Mouse (Mus musculus): Measurements from ENCODE around the gene Fars2.
A peak's percentile ranks its signal among the peaks of the same experiment; 100 is the strongest.

The Fars2 gene

DNA sequence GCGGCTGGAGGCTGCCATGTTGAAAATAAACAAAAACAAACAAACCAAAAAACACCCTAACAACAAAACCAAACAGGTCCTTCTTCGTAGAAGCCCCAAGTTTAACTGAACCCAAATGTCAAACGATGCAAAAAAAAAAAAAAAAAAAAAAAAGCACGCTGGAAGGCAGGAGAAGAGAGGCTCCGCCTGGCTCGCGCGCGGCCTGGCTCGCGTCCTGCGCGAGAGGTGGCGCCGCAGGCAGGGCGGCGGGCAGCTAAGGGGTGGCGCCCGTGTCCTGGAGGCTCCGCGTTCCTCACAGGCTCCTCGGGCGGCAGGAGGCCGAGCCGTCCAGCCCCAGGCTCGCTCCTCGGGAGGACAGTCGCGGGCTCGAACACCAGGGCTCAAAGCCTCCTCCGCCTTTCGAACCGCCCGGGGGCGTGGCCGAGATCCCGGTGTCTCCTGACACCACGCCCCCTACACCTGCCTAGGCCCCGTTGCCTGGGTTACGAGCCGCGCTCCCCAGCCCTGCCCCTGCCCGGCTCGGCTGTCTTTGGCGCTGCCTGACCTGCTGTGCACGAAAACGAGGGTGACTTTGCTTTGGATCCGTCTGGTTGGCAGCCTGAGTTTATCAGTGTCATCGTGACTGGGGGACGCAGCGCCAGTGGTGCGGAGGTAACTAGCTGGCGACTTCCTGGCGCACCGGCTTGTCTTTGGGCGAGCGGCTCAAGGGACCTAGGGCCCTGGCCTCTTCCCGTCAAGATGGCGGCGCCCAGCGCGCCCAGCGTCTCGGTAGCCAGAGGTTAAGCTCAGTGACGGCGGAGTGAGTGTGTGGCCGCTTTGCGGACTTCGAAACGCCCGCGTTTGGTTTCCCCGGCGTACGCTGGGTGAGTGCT lies at the start of gene Fars2, which contains the start of gene Lyrm4:
TSS of gene Fars2 (plus strand) at position 270 of the 872 bp plus-strand sequence.
TSS of gene Lyrm4 (minus strand) at position 384 of the 872 bp plus-strand sequence.
- DNase-seq, result peak; percentile 95 to 97

DNA sequence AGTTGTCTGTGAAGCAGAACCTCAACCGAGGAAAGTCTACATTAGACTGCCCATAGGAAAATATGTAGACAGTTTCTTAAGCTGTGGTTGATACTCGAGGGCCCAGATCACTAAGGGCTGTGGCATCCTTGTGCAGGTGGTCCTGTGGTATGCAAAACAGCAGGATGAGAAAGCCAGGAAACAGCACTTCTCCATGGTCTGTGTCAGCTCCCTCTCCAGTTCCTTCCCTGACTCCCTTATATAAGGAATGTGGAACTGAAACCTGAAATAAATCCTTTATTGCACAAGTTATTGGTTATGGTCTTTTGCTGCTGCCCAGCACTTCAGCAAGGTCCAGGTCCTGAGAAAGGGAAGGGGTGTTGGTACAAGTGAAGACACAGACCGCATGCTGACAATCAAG lies 42.7 kb upstream of the Fars2 start:
- no peak for DNase-seq

DNA sequence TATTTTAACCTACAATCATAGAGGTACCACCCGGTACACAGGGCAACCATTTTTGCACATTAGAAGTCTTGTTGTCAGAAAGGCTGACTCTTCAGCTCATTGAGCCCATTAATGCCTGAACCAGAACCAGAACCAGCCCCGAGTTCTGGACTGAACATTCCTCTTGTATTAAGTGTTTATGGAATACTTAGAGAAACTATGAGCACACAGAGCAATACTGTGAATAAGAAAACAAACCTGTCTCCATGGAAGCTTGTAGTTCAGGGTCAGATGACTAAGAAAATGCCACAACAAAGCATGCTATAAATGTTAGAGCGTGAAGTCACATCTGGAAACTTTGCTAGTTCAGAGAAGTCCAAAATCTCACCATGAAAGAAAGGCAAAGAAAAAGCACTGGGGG lies 35.6 kb upstream of the Fars2 start:
- DNase-seq, result no peak

DNA sequence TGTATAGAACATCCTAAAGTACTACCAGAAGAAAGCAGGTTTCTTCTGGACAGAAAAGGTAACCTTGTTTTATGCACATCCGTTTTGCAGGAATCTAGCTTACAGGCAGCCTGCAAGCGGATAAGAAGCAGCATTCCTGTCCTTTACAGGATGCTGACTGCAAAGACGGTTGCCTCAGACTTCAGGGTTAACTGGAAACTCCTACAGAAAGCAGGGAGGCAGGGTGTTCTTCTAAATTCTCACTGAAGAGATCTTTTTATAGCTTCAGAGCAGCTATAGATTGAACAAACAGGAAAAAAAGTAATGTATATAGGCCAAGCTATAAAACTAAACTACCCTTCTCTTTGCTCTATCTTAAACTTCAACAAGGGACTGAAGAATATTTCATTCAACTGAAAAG lies 32.5 kb upstream of the Fars2 start:
- DNase-seq, result no peak

DNA sequence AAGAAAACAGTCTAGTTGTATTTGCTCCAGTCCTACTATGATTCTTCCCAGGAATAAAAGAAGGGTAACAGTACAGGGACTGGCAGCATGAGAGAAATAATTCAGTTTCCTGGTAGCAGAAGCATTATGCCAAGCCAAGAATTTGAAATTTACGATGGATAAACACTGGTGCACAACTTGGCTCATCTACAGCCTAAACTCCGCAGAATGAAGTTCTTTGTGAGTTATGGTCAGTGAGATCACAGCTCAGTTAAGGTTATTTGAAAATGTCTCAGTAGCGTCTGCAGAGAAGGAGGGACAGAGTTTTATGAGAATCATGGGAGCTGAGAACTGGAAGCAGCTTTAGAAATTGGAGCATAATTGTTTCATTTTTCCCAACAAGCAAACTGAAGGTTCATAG lies 31.2 kb upstream of the Fars2 start:
- no peak for DNase-seq

DNA sequence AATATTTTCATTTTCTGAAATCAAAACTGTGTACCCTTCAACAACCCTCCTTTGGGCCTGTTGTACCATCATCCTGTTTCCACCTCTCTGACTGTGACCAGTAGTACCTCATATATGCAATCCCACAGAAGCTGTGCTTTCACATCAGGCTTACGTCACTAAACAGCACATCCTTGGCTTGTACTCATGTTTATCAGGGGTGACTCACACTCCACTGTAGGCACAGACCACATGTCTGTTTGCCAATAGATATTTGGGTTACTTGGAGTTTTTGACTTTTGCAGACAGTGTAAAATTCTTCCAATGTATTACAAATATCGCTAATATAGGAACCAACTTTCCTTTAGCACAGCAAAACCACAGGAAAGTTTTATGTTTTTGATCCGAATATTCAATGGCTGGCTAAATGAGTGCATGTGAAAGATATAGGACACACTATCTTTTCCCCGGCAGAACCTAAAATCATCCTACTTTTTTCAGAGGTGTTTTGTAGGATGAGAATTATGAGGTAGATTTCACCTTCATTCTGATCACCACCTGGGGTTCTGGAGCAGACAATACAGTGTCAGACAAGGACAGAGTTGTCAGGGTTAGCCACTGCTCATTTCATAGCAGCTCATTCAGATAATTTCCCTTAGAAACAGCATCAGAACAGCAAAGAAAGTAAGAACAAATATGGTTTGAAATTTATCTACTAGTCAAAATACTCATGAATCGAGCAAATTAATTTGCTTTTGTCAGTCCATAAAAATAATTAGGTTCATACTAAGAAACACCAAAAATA lies 30.4 kb upstream of the Fars2 start:
- no peak for DNase-seq

DNA sequence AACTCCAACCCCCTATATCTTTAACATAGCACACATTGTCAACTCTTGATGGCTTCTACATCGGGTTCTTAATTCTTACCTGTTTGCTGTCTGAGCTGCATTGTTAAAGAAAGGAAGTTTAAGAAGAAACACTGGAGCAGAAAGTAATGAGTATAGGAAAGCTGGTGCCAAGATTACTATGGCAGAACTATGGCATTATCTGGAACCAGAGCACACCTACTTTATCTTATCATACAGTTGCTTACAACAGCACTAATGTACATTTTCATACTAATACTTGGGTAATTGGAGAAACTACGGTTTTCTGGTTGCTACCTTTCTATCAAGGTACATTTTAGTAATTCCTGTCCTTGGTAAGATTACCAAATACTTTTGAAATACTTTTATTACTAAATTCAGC lies 29.8 kb upstream of the Fars2 start:
- no peak for DNase-seq

DNA sequence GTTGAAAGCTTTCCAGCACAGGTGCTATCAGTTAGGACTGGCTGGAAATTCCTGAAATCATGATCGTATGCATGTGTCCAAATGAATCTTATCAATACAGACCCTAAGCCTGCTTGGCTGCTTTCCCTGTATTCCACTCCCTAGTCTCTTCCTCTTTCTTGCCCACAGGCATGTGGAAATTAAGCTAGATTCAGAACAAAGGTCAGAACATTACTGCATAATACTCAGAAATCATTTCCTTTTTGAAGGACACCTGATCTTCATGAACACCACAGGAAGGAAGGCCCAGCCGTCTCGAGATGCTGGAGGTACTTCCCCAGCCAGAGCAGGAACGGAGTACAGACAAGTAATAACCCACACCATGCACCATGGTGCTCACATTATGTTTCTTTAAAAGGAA lies 29.0 kb upstream of the Fars2 start:
- DNase-seq, result no peak

DNA sequence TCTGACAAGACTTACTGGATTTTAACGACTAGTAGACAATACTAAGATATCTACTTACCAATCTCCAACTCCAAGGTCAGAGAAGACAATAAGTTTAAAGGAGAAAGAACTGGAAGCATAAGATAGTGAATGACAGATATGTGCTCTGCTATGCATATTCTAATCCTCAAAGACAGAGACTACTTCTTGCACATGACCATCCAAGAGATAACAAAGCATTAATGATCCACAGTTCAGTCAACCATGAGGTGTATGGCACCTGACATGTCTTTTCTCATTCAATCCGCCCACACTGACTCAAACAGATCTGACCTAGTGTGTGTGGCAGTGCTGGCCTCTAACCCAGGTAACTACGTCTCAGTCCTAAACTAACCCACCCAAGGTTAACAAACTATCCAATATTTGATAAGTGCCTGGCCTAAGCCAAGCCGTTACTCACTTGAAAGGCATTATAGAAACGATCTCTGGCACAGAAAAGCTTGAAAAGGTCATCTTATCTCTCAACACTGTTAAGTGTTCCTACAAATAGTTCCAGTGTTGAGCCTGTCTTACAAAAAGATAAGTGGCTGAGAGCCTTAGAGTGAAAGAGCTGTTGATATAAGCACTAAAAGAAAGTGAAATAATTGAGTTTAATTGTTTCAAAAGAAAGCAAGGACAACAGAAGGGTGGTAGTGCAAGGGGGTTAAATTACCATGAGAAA lies 20.4 kb upstream of the Fars2 start:
- no peak for DNase-seq

DNA sequence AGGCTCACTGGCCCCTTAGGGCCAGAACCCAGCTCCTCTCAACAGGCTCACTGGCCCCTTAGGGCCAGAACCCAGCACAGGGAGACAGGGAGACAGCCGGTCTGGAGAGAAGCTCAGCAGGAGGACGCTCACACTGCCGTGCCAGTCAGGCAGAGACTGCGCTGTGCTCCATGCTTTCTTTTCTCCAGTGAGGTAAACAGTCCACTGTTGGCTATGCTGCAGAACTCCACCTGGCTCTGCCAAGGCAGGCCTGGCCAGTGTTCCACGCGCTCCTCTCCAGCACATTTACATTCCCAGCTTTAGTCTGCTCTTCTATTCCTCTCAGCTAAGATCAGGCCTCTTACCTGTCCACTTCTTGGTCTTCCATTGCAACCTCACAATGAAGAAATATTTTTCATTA lies 11.6 kb upstream of the Fars2 start:
- peak; percentile 55 to 63 for DNase-seq

DNA sequence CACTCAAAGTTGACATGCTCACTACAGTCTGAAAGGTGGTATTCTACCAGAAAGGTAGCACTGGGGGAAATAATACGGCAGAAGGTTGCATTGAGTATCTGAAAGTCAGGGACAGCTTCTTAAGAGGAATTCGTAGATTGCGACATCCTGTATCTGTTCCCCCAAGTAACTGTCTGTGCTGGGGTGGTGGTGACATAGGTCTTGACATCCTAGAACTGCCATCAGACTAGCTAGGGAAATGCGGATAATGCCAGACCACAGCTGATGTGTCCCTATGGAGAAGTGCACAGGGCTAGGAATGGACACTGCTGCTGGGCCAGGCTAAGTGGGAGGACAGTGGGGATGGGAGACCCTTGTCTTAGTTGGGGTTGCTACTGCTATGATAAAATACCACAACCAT lies 8.7 kb upstream of the Fars2 start:
- DNase-seq, result no peak

DNA sequence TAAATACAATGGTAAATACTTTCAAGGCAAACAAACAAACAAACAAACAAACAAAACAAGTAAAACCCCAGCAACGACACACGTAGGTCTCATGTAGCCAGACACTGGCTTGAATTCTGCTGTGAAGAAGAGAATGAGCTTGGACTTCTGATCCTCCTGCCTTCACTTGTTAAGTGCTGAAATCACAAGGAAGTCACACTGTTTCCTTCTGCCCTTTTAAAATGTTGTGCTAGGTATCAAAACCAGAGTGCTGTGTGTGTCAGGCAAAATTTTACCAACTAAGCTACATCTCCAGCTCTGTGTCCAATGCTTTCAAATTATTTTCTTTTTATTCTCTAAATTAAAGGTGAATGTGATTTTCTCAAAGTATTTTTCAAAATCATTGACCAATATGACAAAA lies 5.9 kb upstream of the Fars2 start:
- no peak for DNase-seq

DNA sequence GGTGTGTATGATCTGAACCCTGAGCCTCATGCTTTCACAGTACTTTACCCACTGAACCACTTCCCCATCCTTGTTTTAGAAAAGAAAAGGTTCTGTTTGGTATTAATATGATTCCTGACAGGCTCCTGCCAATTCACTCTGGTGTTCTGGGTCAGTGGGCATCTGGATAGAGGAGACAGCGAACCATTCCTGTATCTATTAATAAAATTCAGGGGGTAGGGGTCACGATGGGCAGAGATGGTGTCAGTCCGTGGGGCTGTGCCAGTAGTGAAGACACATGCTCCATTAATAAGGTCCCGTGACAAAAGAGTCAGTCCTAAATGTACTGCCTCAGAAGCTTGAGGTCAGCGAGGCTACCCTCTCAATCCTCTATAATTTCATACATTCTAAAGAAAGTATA lies 4.0 kb upstream of the Fars2 start:
- no peak for DNase-seq

DNA sequence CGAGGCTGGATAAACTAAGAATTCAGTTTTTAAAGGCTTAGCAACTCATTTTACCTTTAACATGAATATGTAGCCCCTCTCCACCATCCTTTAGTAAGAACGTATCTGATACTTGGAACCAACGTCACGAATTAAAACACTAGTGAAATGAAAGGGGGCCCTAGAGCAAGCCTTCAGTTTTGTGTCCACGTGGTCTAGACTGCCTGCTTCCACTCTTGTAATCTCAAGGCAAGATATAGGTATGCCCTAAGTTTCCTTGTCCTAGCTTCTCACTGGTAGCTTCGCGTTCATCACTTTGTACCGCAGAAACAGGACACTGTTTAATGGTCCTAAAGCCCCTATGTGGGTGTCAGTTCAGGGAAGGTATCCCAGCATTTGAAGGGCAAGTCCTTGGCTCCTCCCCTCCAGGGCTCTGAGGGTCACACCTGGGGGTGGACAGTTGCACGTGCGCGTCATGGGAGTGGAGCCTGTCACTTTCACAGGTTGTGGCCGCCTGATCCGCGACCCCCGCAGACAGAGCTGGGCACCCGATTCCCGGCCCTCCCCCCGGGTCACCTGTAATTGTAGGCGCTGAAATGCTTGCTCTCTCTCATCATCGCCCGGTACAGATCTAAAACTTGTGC lies 581 bp upstream of the Fars2 start:
- DNase-seq, result peak; percentile 45 to 49

DNA sequence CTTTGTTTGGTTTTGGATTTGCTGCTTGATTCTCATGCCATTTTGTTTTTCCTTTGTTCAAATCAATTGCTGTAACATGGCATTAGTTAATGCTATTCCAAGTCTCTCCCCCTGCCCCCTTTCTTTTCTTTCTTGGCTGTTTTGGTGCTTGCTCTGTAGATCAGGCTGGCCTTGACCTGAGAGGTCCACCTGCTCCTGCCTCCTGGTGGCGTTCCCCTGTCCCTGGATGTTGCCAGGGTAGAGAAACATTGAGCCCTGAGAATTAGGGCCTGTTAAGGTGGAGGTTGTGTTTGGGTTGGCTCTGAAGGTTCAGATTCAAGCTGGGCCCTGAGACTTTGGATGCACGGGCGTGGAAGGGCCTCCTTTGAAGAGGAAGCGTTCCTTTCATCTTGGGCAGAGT lies 2.5 kb downstream of the Fars2 start:
- no peak for DNase-seq

DNA sequence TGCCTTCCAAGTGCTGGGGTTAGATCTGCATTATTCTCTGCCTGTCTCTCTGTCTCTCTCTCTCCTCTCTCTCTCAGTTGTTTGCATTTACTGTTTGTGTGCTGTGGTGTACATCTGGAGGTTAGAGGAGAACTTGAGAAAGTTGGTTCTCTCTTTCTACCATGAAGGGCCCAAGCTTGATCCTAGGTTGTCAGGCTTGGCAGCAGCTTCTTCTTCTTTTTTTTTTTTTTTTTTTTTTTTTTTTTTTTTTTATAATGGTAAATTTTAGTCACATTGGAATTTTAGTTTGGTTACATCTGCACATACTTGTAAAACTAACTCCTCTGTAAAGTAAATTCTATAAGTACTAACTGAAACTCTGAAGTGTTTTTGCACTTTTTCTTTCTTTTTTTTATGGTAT lies 3.4 kb downstream of the Fars2 start:
- DNase-seq, result no peak

DNA sequence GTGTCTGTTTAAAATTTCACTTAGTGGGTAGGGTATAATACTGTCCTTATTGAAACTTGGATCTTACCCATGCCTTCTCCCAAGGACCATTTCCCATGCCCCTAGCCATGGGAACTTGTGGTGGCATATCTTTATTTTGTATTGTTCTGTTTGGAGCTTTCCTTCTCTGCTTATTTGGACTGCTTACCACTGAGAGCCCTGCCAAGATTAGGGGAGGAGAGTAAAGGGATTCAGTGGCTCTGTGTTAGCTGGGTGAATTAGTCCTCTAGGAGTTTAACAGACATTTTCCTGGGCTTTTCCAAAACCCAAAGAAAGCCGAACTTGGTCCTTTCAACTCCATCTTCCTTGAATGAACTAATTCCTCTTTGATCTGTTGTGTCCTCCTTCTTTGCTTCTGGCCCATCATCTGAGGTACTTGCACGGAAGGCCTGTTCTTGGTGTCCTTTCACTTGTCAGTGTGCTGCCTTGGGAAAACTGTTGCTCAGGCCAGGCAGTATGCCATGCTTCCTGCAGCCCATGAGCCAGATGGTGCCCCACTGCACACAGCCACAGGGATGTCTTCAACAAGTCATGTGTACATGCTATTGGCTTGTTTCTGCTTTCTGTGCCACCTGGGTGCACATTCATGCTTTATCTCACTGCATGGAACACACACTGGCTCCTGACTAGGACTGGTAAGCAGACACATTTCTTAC lies 12.3 kb downstream of the Fars2 start:
- DNase-seq, result peak; percentile 28 to 36

DNA sequence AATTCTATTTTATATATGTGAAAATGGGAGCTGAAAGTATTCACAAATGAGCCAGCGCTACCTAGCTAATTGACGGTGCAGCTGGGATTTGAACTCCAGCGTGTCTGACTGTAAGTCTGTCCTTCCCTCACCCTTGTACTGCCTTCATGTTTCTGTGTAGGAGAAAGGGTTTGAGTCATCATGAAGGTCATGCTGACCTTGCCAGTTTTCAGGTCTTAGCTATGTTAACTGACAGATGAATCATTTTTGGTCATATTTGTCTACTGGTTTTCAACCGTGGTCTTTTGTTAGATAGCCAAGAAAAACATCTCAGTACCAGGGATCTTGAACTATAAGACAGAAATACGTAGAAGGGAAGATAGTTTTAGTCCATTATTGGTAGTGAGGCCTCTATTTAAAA lies 14.2 kb downstream of the Fars2 start:
- no peak for DNase-seq

DNA sequence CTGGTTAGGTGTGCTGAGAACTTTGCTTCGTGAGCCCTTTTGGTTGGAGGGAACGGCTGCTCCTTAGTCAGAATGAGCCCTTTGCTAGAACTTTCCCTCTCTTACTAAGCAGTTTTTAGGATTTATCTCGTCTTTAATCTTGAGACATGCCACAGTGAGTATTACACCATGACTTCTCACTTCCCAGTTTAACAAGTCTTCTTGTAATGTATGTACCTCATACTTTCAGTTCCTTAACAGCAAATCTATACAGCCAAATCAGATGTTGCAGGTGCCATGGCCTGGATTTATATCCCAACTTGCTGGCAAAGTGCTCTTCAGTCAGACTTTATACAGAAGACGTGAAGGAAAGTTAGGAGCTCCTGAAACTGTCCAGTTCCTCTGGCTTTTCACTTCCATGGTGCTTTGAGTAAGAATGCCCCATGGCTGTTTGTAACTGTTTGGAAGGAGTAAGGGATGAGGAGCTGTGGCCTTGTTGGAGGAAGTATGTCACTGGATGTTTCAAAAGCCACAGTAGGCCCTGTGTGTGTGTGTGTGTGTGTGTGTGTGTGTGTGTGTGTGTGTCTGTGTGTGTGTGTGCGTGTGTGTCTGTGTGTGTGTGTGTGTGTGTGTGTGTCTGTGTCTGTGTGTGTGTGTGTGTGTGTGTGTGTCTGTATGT lies 14.9 kb downstream of the Fars2 start:
- DNase-seq, result no peak

DNA sequence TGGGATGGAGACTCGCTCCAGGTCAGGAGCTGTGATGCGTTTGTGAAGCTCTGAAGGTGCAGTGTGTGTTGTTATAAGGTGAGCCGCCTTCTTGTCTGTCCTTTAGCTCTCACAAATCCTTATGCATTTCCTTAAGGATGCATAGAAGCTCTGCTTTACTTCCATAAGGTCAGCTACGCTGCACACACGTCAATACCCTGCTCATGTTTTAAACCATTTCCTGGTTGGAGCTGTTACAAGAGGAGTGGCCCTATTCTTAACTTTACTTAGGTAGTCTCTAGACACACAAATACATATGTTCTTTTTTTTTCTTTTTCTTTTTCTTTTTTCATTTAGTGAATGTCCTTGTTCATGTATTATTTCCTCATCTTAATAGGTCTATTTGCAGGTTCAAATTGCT lies 22.5 kb downstream of the Fars2 start:
- no peak for DNase-seq

DNA sequence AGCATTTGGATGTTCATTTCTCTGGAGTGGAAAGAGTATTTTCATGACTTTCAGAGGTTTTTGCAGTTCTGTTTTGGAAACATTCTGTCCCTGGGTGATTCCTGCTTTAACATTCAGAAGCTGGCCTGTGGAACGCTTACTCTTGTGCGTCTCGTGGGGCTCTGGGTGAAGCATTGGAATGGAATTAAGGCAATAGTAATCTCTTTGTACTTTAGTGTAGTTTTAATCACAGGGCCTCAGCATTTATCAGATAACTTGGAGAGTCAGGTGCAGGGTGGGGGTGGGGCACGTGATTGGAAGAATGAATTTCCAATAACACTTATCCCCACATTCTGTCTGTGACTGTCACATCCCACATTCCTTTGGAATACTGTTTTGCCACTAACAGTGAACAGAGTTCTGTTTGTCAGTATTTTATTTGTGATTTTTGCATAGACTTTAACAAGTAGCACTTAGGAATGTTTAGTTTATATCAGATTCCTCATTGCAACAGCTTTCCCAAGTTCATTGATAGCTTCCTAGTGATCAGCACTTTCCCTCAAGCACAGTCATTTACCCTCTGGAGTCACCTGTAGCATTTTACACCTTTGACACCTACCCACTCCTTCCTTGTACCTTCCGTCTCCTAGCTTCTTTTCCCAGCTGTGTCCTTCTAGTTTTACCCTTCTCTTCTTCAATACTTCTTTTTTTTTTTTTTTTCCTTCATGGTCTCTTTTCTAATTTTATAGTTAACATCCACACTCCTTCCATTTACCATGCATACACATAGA lies 23.2 kb downstream of the Fars2 start:
- no peak for DNase-seq
